Mouse (Mus musculus): Measurements from ENCODE around the gene Fetub. TPM values are rescaled to one million over a fixed set of nuclear protein-coding genes. Genes with fewer than 3 reads are reported as not detected.

Gene Fetub
- total and polyA plus RNA-seq, 2 experiments from 2014 or later, result 0.33 TPM; not detected in 1

- no peak for ATAC-seq (ENCODE audit: low FRiP score)
- TF ChIP-seq CTCF (IDR thresholded peaks at IDR 0.05), result no peak
- no peak overlapping the region for H3K4me2 ChIP-seq (ENCODE audit: low read depth, low read length, poor library complexity, severe bottlenecking)
Measured at GRCm38 (mm10) chr16:22963293-22963692, 45.2 kb downstream of the Fetub start.

GRCm38 (mm10) chr16:22967383-22968030 is 49.4 kb downstream of the Fetub start:
- Histone ChIP-seq H3K4me3 (ENCODE audit: low read depth, low read length) (no peak overlapping the region), H3K9me3 (ENCODE audit: low read length) (no peaks in the 10 kb centered on the region), H3K4me2 (ENCODE audit: low read depth, low read length, poor library complexity, severe bottlenecking) (no peak overlapping the region), H3K36me3 (ENCODE audit: insufficient read depth, low read length) (no peaks in the 10 kb centered on the region), H3K9ac (replicated peaks; ENCODE audit: low read length, poor library complexity, severe bottlenecking) (no peak overlapping the region), H3K4me1 (ENCODE audit: insufficient read depth, low read length) (no peaks in the 10 kb centered on the region), H3K27ac (ENCODE audit: low read depth, low read length) (no peak overlapping the region), H3K27me3 (ENCODE audit: insufficient read depth, low read length) (no peaks in the 10 kb centered on the region)
- no peak for DNase-seq (ENCODE audit: low spot score)
- no peak for ATAC-seq (ENCODE audit: low FRiP score)
- no peak for TF ChIP-seq CTCF (IDR thresholded peaks at IDR 0.05)
- 70% methylated on average over 1 of the region's 1 CpGs for WGBS

More at GRCm38 (mm10) chr16:22963293-22963692, 45.2 kb downstream of the Fetub start:
- Histone ChIP-seq H3K9me3 (ENCODE audit: low read length) (no peaks in the 10 kb centered on the region), H3K9ac (replicated peaks; ENCODE audit: low read length, poor library complexity, severe bottlenecking) (no peak overlapping the region), H3K27ac (ENCODE audit: low read depth, low read length) (no peak overlapping the region), H3K4me3 (ENCODE audit: low read depth, low read length) (no peak overlapping the region), H3K4me1 (ENCODE audit: insufficient read depth, low read length) (no peaks in the 10 kb centered on the region), H3K36me3 (ENCODE audit: insufficient read depth, low read length) (no peaks in the 10 kb centered on the region), H3K27me3 (ENCODE audit: insufficient read depth, low read length) (no peaks in the 10 kb centered on the region)
- DNase-seq (ENCODE audit: low spot score), result no peak

Other genes starting within 250 kb of the Fetub start
- not detected in 2 replicates for gene Crygs, start 106.8 kb upstream of the Fetub start, total RNA-seq (2014; rRNA removed)
- 0.45 TPM in 1 of 2 replicates, not detected in the other for gene Crygs, start 106.8 kb upstream of the Fetub start, polyA plus RNA-seq (2015; fragmentation: Nextera tagmentation; extraction: Ambion mirVana)
- gene Tbccd1, start 60.7 kb upstream of the Fetub start, total RNA-seq (2014; rRNA removed), result 16.2 and 19.1 TPM in 2 replicates
- gene Tbccd1, start 60.7 kb upstream of the Fetub start, polyA plus RNA-seq (2015; fragmentation: Nextera tagmentation; extraction: Ambion mirVana), result 14.5 and 15.9 TPM in 2 replicates
- 58.7 and 63.0 TPM in 2 replicates for gene Dnajb11, start 60.5 kb upstream of the Fetub start, total RNA-seq (2014; rRNA removed)
- 88.4 and 89.9 TPM in 2 replicates for gene Dnajb11, start 60.5 kb upstream of the Fetub start, polyA plus RNA-seq (2015; fragmentation: Nextera tagmentation; extraction: Ambion mirVana)
- gene Ahsg, start 27.1 kb upstream of the Fetub start, total RNA-seq (2014; rRNA removed), result 0.14 TPM in 1 of 2 replicates, not detected in the other
- gene Ahsg, start 27.1 kb upstream of the Fetub start, polyA plus RNA-seq (2015; fragmentation: Nextera tagmentation; extraction: Ambion mirVana), result 0.36 TPM in 1 of 2 replicates, not detected in the other
- gene Hrg, start 32.7 kb downstream of the Fetub start, total RNA-seq (2014; rRNA removed), result not detected in 2 replicates
- not detected in 2 replicates for gene Hrg, start 32.7 kb downstream of the Fetub start, polyA plus RNA-seq (2015; fragmentation: Nextera tagmentation; extraction: Ambion mirVana)
- gene Kng2, start 111.1 kb downstream of the Fetub start, total RNA-seq (2014; rRNA removed), result not detected in 2 replicates
- gene Kng2, start 111.1 kb downstream of the Fetub start, polyA plus RNA-seq (2015; fragmentation: Nextera tagmentation; extraction: Ambion mirVana), result not detected in 2 replicates
- not detected in 2 replicates for gene Kng1, start 139.5 kb downstream of the Fetub start, total RNA-seq (2014; rRNA removed)
- gene Kng1, start 139.5 kb downstream of the Fetub start, polyA plus RNA-seq (2015; fragmentation: Nextera tagmentation; extraction: Ambion mirVana), result not detected in 2 replicates
- gene Eif4a2, start 189.1 kb downstream of the Fetub start, total RNA-seq (2014; rRNA removed), result 647 and 778 TPM in 2 replicates
- 291 and 295 TPM in 2 replicates for gene Eif4a2, start 189.1 kb downstream of the Fetub start, polyA plus RNA-seq (2015; fragmentation: Nextera tagmentation; extraction: Ambion mirVana)
- gene Rfc4, start 209.4 kb downstream of the Fetub start, total RNA-seq (2014; rRNA removed), result 8.6 and 10.0 TPM in 2 replicates
- gene Rfc4, start 209.4 kb downstream of the Fetub start, polyA plus RNA-seq (2015; fragmentation: Nextera tagmentation; extraction: Ambion mirVana), result 20.4 and 22.6 TPM in 2 replicates
- not detected in 2 replicates for gene Adipoq, start 228.2 kb downstream of the Fetub start, total RNA-seq (2014; rRNA removed)
- gene Adipoq, start 228.2 kb downstream of the Fetub start, polyA plus RNA-seq (2015; fragmentation: Nextera tagmentation; extraction: Ambion mirVana), result not detected in 2 replicates